Mouse (Mus musculus) intestine, embryonic 14.5 days (tissue): ENCODE measurements at regions not wholly inside any gene's neighbourhood (a gene's known extent, or its start where the extent isn't known, plus 50 kb on each side); places are given as distances from the start of the nearest gene placed in this dataset.

Source experiments
- ATAC-seq: fragments of 200-750 bp; cut with Nextera tagmentation; replicated peaks from 2 replicates; pipeline ENCODE4 v1.8.0; 2017; ENCODE audit warnings: low read depth, moderate number of reproducible peaks, moderate TSS enrichment, moderate library complexity; ENCODE audit not compliant: low FRiP score, low TSS enrichment
- DNase-seq: peaks from one replicate; pipeline ENCODE4 v3.0.0-alpha.2; 2018; ENCODE audit warnings: low spot score
- H3K27ac ChIP-seq: fragments of 300-500 bp; sonication (generic); 2 replicates; pipeline ENCODE4 v1.5.1; 2014; ENCODE audit warnings: low read depth, mild to moderate bottlenecking, control low read depth
- H3K27me3 ChIP-seq: fragments of 300-500 bp; sonication (generic); replicated peaks from 2 replicates; pipeline ENCODE4 v1.6.1; 2014; ENCODE audit warnings: low read length, control low read depth; ENCODE audit not compliant: control insufficient read depth, insufficient read depth
- H3K36me3 ChIP-seq: fragments of 300-500 bp; sonication (generic); 2 replicates; pipeline ENCODE4 v1.6.1; 2014; ENCODE audit warnings: low read length, control low read depth; ENCODE audit not compliant: control insufficient read depth, insufficient read depth
- H3K4me1 ChIP-seq: fragments of 300-500 bp; sonication (generic); replicated peaks from 2 replicates; pipeline ENCODE4 v1.6.1; 2014; ENCODE audit warnings: low read length, control low read depth, mixed read lengths; ENCODE audit not compliant: control insufficient read depth, insufficient read depth
- H3K4me2 ChIP-seq: fragments of 300-500 bp; sonication (generic); 2 replicates; pipeline ENCODE4 v1.6.1; 2014; ENCODE audit warnings: low read length
- H3K4me3 ChIP-seq: fragments of 300-500 bp; sonication (generic); 2 replicates; pipeline ENCODE4 v1.5.1; 2014; ENCODE audit warnings: low read depth, low read length, control low read depth, mixed read lengths
- H3K9ac ChIP-seq: fragments of 300-500 bp; sonication (generic); 2 replicates; pipeline ENCODE4 v1.6.1; 2014; ENCODE audit warnings: mild to moderate bottlenecking, low read length
- H3K9me3 ChIP-seq: fragments of 300-500 bp; sonication (generic); 2 replicates; pipeline ENCODE4 v1.6.1; 2016; ENCODE audit warnings: low read length, control low read depth; ENCODE audit not compliant: control insufficient read depth
- WGBS: fragments of 180-500 bp; shearing (Covaris S2); extraction: QIAGEN DNeasy Blood & Tissue Kit; methylation state at CpG from one replicate; pipeline ENCODE4 v1.1.7; 2014; 5-methylcytosine and 5-hydroxymethylcytosine counted together

GRCm38 (mm10) chr10:96925771-96926170 is 309.0 kb downstream of the Btg1 start:
- 88% methylated on average over 2 of the region's 2 CpGs for WGBS
- Histone ChIP-seq H3K27me3 (no peaks in the 10 kb centered on the region), H3K9ac (no peak overlapping the region), H3K27ac (no peak overlapping the region), H3K9me3 (no peaks in the 10 kb centered on the region), H3K36me3 (no peaks in the 10 kb centered on the region), H3K4me2 (no peak overlapping the region), H3K4me3 (no peak overlapping the region), H3K4me1 (peaks cover 8% of the 10 kb centered on the region; the same call in 1 of the 2 replicates)
- DNase-seq (no peak), ATAC-seq (no peak)

- WGBS = 69% methylated on average over 4 of the region's 4 CpGs
- DNase-seq (no peak), ATAC-seq (no peak)
- H3K4me1 ChIP-seq = no peaks in the 10 kb centered on the region
- H3K4me3 ChIP-seq = no peak overlapping the region
- H3K9ac ChIP-seq = no peak overlapping the region
- H3K27ac ChIP-seq = no peak overlapping the region
- H3K27me3 ChIP-seq = no peaks in the 10 kb centered on the region
- no peak overlapping the region for H3K4me2 ChIP-seq
- H3K9me3 ChIP-seq = no peaks in the 10 kb centered on the region
- no peaks in the 10 kb centered on the region for H3K36me3 ChIP-seq
Observed at GRCm38 (mm10) chr10:96934661-96935060, 317.9 kb downstream of the Btg1 start.

GRCm38 (mm10) chr10:96940887-96941518 is 324.2 kb downstream of the Btg1 start:
- no peaks in the 10 kb centered on the region for H3K36me3 ChIP-seq
- ATAC-seq (no peak), DNase-seq (no peak)
- no peak overlapping the region for H3K4me2 ChIP-seq
- H3K27ac ChIP-seq = no peak overlapping the region
- no peaks in the 10 kb centered on the region for H3K9me3 ChIP-seq
- no peak overlapping the region for H3K4me3 ChIP-seq
- no peaks in the 10 kb centered on the region for H3K4me1 ChIP-seq
- 92% methylated on average over 6 of the region's 6 CpGs for WGBS
- H3K9ac ChIP-seq = no peak overlapping the region
- H3K27me3 ChIP-seq = no peaks in the 10 kb centered on the region

GRCm38 (mm10) chr10:96944229-96944628 is 327.4 kb downstream of the Btg1 start:
- H3K9ac ChIP-seq = no peak overlapping the region
- WGBS = 89% methylated on average over 7 of the region's 7 CpGs
- no peaks in the 10 kb centered on the region for H3K36me3 ChIP-seq
- H3K27ac ChIP-seq = no peak overlapping the region
- DNase-seq (no peak), ATAC-seq (no peak)
- H3K4me2 ChIP-seq = no peak overlapping the region
- H3K27me3 ChIP-seq = no peaks in the 10 kb centered on the region
- no peaks in the 10 kb centered on the region for H3K4me1 ChIP-seq
- H3K9me3 ChIP-seq = no peaks in the 10 kb centered on the region
- no peak overlapping the region for H3K4me3 ChIP-seq

- no peaks in the 10 kb centered on the region for H3K9me3 ChIP-seq
- ATAC-seq = no peak
- H3K4me1 ChIP-seq = no peaks in the 10 kb centered on the region
- 77% methylated on average over 3 of the region's 3 CpGs for WGBS
- no peak overlapping the region for H3K4me3 ChIP-seq
- no peak overlapping the region for H3K9ac ChIP-seq
- DNase-seq = no peak
- H3K4me2 ChIP-seq = no peak overlapping the region
- no peaks in the 10 kb centered on the region for H3K36me3 ChIP-seq
- no peak overlapping the region for H3K27ac ChIP-seq
- H3K27me3 ChIP-seq = no peaks in the 10 kb centered on the region
Observed at GRCm38 (mm10) chr10:96947971-96948370, 331.2 kb downstream of the Btg1 start.

- H3K27me3 ChIP-seq = no peaks in the 10 kb centered on the region
- H3K27ac ChIP-seq = no peak overlapping the region
- H3K4me2 ChIP-seq = no peak overlapping the region
- DNase-seq (no peak), ATAC-seq (no peak)
- H3K36me3 ChIP-seq = no peaks in the 10 kb centered on the region
- 43% methylated on average over 2 of the region's 2 CpGs for WGBS
- no peaks in the 10 kb centered on the region for H3K4me1 ChIP-seq
- H3K4me3 ChIP-seq = no peak overlapping the region
- no peak overlapping the region for H3K9ac ChIP-seq
- no peaks in the 10 kb centered on the region for H3K9me3 ChIP-seq
Observed at GRCm38 (mm10) chr10:96948871-96949270, 332.1 kb downstream of the Btg1 start.

- Histone ChIP-seq H3K9ac (no peak overlapping the region), H3K4me1 (peaks cover 9% of the 10 kb centered on the region), H3K9me3 (no peaks in the 10 kb centered on the region), H3K27me3 (no peaks in the 10 kb centered on the region), H3K4me3 (no peak overlapping the region), H3K4me2 (peak overlapping the region; percentile 35), H3K27ac (no peak overlapping the region), H3K36me3 (no peaks in the 10 kb centered on the region)
- 33% methylated on average over 12 of the region's 12 CpGs for WGBS
- DNase-seq = peak; percentile 56
- no peak for ATAC-seq
Observed at GRCm38 (mm10) chr10:96955036-96955775, 338.4 kb downstream of the Btg1 start.

GRCm38 (mm10) chr10:96955776-96956448 is 339.1 kb downstream of the Btg1 start:
- DNase-seq (no peak), ATAC-seq (no peak)
- peaks cover 9% of the 10 kb centered on the region for H3K4me1 ChIP-seq
- no peak overlapping the region for H3K4me3 ChIP-seq
- no peaks in the 10 kb centered on the region for H3K9me3 ChIP-seq
- 25% methylated on average over 16 of the region's 16 CpGs for WGBS
- H3K9ac ChIP-seq = no peak overlapping the region
- H3K27me3 ChIP-seq = no peaks in the 10 kb centered on the region
- H3K36me3 ChIP-seq = no peaks in the 10 kb centered on the region
- no peak overlapping the region for H3K27ac ChIP-seq
- H3K4me2 ChIP-seq = peak overlapping the region; percentile 35
